Mouse (Mus musculus): ENCODE measurements at regions not wholly inside any gene's neighbourhood (a gene's known extent, or its start where the extent isn't known, plus 50 kb on each side); places are given as distances from the start of the nearest gene placed in this dataset.

DNA sequence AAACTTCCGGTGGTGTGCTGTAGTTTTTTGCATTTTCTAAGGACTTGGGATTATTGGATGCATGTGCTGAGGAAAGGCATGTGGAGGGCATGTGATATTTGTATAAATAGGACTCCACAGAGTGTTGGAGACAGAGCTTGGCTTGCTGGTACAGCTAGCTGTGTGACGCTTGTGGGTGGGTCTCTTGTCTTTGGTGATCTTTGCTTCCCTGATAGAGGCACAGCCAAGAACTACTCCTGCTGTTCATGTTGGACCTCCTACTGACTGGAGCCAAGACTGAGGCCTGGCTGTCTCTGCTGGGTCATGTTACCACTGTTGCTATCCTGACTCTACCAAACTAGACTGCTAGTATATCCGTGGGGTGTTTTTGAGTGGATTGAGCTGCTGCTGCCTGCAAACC is 103.1 kb upstream of the Syndig1 start:
- no peak for DNase-seq

DNA sequence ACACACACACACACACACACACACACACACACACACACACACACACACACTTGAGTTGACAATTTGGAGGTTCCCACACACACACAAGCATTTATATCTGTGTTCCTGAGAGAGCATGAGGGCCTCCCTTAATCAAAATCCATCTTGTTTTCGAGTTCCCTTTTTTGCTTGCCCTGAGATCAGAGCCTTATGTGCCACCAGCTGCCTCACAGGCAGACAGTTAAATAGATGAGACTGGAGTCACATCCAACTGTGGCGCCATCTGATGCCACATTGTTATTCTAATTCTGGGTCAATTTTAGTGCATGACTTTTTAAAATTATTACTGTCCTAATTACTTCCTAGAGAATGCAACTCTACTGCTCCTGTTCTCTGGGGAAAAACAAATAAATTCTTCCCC is 91.2 kb upstream of the Syndig1 start:
- DNase-seq = no peak

- no peak for DNase-seq
Observed at GRCm38 (mm10) chr2:149739886-149740285, 89.1 kb upstream of the Syndig1 start.

GRCm38 (mm10) chr2:149742661-149743060 is 86.3 kb upstream of the Syndig1 start:
- DNase-seq = no peak

- DNase-seq = no peak
Observed at GRCm38 (mm10) chr2:149748240-149748822, 80.7 kb upstream of the Syndig1 start.

- DNase-seq = peak; percentile 34
Observed at GRCm38 (mm10) chr2:149759151-149759550, 69.9 kb upstream of the Syndig1 start.

DNA sequence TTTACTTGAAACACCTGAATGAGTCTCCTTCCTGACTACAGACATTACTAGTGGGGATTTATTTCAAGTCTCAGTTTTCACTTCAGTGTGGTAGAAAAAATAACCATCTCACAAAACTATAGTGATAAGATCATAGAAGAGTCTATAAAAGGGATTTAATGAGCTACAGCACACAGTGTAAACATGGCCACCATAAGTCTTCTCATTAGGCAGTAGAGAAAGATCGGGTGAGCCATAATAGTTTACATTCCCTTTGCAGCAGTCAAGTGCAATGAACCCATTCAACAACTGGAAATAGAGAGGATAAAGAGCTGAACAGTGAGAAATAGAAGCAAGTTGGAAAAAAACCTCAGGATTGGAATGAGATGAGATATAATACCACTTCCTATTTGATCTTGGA is 65.1 kb upstream of the Syndig1 start:
- DNase-seq = no peak

DNA sequence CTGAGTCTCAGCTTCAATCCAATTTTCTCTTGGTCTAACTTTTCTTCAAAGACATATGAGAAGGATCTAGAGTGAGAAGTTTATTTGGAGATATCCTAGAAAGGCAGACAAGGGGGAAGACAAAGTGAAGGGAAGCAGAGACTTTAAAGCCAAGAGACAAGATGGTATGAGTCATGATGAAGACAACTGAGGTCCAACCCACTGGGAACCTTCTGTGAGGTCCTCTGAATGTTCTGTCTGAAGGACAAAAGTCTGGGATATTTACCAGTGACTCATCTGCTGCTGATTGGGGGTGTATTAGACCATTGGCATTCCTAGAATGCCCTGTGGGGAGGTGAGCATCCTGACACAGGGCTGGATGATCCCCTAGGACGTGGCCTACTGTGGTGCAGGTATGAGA is 61.0 kb upstream of the Syndig1 start:
- no peak for DNase-seq

DNA sequence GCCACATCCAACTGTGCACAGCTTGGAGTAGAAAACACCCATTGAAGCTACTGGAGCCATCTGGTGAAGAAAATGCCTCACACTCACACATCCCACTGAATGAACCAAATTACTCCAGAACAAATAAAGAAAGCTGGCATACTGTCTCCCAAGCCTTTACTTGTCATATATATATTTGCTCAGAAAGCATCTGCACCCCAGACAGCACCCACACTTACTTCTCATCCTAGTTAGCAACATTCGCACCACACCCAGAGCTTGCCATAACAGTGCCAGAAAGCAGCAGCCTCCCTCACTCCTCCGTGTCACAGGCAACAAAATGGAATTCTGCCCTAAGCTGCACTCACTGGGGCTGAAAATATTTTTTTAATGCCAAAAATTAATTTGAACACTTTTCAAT is 60.5 kb upstream of the Syndig1 start:
- no peak for DNase-seq

- DNase-seq = no peak
Observed at GRCm38 (mm10) chr2:149777316-149777715, 51.7 kb upstream of the Syndig1 start.
